Mouse (Mus musculus) neural tube, embryonic 10.5 days (tissue): ENCODE results near the gene Mrpl4.
"Not testable (repeated sequence)": the region's sequence is repeated elsewhere in the genome, so short reads cannot be mapped to it uniquely, and the experiment has no call there.

Experiments
- DNase-seq: peaks from one replicate; pipeline ENCODE4 v3.0.0-alpha.2; 2017; ENCODE audit warnings: low spot score; ENCODE audit errors: extremely low spot score

Gene Mrpl4

GRCm38 (mm10) chr9:21036666-21037065 is 34.1 kb downstream of the Mrpl4 start:
- peak; percentile 45 for DNase-seq

- DNase-seq = peak; percentile 46
These were observed 34.9 kb downstream of the Mrpl4 start for GRCm38 (mm10) chr9:21037481-21037891.

DNA sequence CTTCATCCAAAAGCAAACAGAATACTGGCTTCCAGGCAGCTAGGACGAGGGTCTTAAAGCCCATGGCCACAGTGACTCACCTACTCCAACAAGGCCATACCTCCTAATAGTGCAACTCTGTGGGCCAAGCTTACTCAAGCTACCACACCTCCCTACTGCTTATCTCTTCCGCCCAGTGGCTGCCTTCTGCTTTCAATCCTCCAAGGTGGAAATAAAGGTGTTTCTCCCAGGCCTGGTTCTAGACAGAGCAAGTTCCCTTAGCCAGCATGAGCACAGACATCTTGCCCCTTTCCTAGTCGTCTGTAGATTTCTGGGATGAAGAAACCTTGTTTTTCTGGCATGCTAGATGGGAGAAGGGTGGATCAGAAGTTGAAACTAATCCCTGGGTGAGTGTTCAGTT is 37.2 kb downstream of the Mrpl4 start:
- DNase-seq = no peak

DNA sequence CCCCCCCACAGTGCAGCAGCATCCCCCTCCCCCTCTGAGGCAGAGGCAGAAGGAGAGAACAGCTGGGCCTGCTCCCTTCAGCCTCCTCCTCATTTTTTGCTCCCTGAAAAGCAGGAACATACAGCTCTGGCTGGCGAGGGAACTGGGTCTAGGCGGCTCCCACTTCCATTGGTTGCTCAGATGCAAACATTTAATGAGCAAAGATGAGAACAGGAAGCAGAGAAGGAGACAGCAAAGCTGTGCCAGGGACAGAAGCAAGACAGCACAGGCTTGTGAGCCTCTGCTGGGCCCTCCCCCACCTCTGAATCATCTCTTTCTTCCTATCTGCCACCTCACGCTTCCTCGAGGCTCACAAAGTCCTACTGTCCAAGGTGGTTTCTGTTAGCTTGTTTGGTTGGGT is 38.8 kb downstream of the Mrpl4 start:
- no peak for DNase-seq

DNA sequence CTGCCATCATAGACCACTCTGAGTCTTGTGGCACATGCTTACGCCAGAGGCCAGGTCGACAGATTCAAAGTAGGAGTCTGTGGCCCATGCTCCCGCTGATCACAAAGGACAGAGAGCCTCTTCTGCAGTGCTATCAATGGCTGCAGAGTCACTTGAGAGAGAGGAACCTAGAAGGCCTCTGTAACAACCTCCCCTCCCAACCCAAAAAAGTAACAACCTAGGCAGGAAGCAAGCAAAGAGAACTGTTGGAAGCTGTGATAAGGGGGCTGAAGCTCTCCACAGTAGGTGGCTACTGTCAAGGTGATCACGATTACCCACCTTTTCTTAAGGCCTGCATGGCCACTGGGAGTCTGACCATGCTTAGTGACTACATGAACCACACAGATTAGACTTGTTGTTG is 41.0 kb downstream of the Mrpl4 start:
- no peak for DNase-seq

GRCm38 (mm10) chr9:21044785-21045184 is 42.2 kb downstream of the Mrpl4 start:
- DNase-seq = not testable (repeated sequence)

DNA sequence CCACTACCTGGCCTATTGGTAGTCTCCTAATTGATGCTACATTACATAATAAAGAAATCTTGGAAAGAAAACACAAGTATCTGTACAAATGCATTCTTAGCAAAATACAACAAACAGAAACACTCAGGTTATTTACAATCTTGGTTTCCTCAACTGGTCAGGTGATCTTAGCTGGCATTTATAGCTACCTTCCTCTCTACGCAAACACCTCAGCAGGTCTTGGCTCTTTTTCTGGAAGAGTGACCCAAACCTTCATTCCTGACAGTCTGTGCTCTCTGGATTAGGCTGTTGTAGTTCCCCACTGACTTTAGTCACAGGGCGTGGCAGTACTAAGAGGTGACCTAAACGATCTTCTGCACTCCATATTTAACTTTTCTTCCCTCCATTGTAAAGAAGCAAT is 42.7 kb downstream of the Mrpl4 start:
- no peak for DNase-seq

GRCm38 (mm10) chr9:21051578-21051977 is 49.0 kb downstream of the Mrpl4 start:
- DNase-seq = no peak
